Mouse (Mus musculus) kidney, embryonic 14.5 days (tissue): ENCODE measurements around the gene Pias4. TPM values are rescaled to one million over a fixed set of nuclear protein-coding genes. Genes with fewer than 3 reads are reported as not detected.

Experiments used
- ATAC-seq: fragments of 200-750 bp; cut with Nextera tagmentation; 2 replicates; pipeline ENCODE4 v1.8.0; 2017; ENCODE audit warnings: moderate number of reproducible peaks, mild to moderate bottlenecking, moderate TSS enrichment, moderate library complexity; ENCODE audit not compliant: low FRiP score, low TSS enrichment
- H3K27ac ChIP-seq: fragments of 300-500 bp; sonication (generic); 2 replicates; pipeline ENCODE4 v1.5.1; 2014; ENCODE audit warnings: low read depth, mild to moderate bottlenecking, low read length, moderate library complexity, mixed read lengths
- H3K27me3 ChIP-seq: fragments of 300-500 bp; sonication (generic); 2 replicates; pipeline ENCODE4 v1.6.1; 2014; ENCODE audit warnings: mild to moderate bottlenecking, low read length; ENCODE audit not compliant: control insufficient read depth, insufficient read depth
- H3K36me3 ChIP-seq: fragments of 300-500 bp; sonication (generic); 2 replicates; pipeline ENCODE4 v1.6.1; 2014; ENCODE audit warnings: low read length, mixed read lengths; ENCODE audit not compliant: control insufficient read depth, insufficient read depth
- H3K4me1 ChIP-seq: fragments of 300-500 bp; sonication (generic); 2 replicates; pipeline ENCODE4 v1.6.1; 2014; ENCODE audit warnings: low read length, mixed read lengths; ENCODE audit not compliant: control insufficient read depth, insufficient read depth
- H3K4me2 ChIP-seq: fragments of 300-500 bp; sonication (generic); replicated peaks from 2 replicates; pipeline ENCODE4 v1.6.1; 2014; ENCODE audit warnings: low read depth, mild to moderate bottlenecking, low read length
- H3K4me3 ChIP-seq: fragments of 300-500 bp; sonication (generic); 2 replicates; pipeline ENCODE4 v1.5.1; 2014; ENCODE audit warnings: mild to moderate bottlenecking, low read length
- H3K9ac ChIP-seq: fragments of 300-500 bp; sonication (generic); 2 replicates; pipeline ENCODE4 v1.6.1; 2014; ENCODE audit warnings: low read depth, mild to moderate bottlenecking, low read length, moderate library complexity
- H3K9me3 ChIP-seq: fragments of 300-500 bp; sonication (generic); 2 replicates; pipeline ENCODE4 v1.6.1; 2016; ENCODE audit warnings: low read length; ENCODE audit not compliant: control insufficient read depth
- WGBS: fragments of 180-500 bp; shearing (Covaris S2); extraction: QIAGEN DNeasy Blood & Tissue Kit; methylation state at CpG from one replicate; pipeline ENCODE4 v1.1.7; 2014; 5-methylcytosine and 5-hydroxymethylcytosine counted together
- polyA plus RNA-seq: library from polyadenylated mRNA; unstranded; fragments of >200 nt; fragmentation: Nextera tagmentation; extraction: Ambion mirVana; gene quantifications from 2 replicates; pipeline ENCODE4 v1.2.1, GENCODE M21; 2014

Pias4 gene
- polyA plus RNA-seq, 1 experiment from 2014 or later: 48.4 TPM

- Histone ChIP-seq H3K27me3 (peaks cover 8% of the 10 kb centered on the region), H3K9ac (no peak overlapping the region)
- 75% methylated on average over 20 of the region's 20 CpGs for WGBS
Measured at GRCm38 (mm10) chr10:81200605-81201287, 33.0 kb upstream of the Pias4 start.

GRCm38 (mm10) chr10:81200141-81200540 is 32.4 kb upstream of the Pias4 start:
- H3K27me3 ChIP-seq: peaks cover 14% of the 10 kb centered on the region
- no peaks in the 10 kb centered on the region for H3K36me3 ChIP-seq
- no peak overlapping the region for H3K27ac ChIP-seq
- H3K9ac ChIP-seq: no peak overlapping the region
- H3K4me2 ChIP-seq: no peak overlapping the region
- 82% methylated on average over 13 of the region's 13 CpGs for WGBS
- ATAC-seq: no peak
- no peaks in the 10 kb centered on the region for H3K4me1 ChIP-seq
- H3K9me3 ChIP-seq: no peaks in the 10 kb centered on the region
- H3K4me3 ChIP-seq: no peak overlapping the region

More at GRCm38 (mm10) chr10:81200605-81201287, 33.0 kb upstream of the Pias4 start:
- no peak overlapping the region for H3K4me3 ChIP-seq
- H3K4me1 ChIP-seq: no peaks in the 10 kb centered on the region
- no peak for ATAC-seq
- no peak overlapping the region for H3K4me2 ChIP-seq
- no peak overlapping the region for H3K27ac ChIP-seq
- no peaks in the 10 kb centered on the region for H3K9me3 ChIP-seq
- H3K36me3 ChIP-seq: no peaks in the 10 kb centered on the region

GRCm38 (mm10) chr10:81198990-81199389 is 31.3 kb upstream of the Pias4 start:
- Histone ChIP-seq H3K4me1 (peaks cover 3% of the 10 kb centered on the region), H3K36me3 (no peaks in the 10 kb centered on the region), H3K27me3 (peaks cover 24% of the 10 kb centered on the region), H3K4me3 (no peak overlapping the region), H3K27ac (no peak overlapping the region), H3K9me3 (no peaks in the 10 kb centered on the region), H3K4me2 (no peak overlapping the region), H3K9ac (no peak overlapping the region)
- no peak for ATAC-seq
- 85% methylated on average over 6 of the region's 6 CpGs for WGBS

- Histone ChIP-seq H3K4me2 (no peak overlapping the region), H3K9ac (no peak overlapping the region), H3K36me3 (no peaks in the 10 kb centered on the region), H3K27me3 (peaks cover 30% of the 10 kb centered on the region), H3K4me3 (no peak overlapping the region), H3K4me1 (peaks cover 5% of the 10 kb centered on the region), H3K27ac (no peak overlapping the region), H3K9me3 (no peaks in the 10 kb centered on the region)
- 1% methylated on average over 9 of the region's 9 CpGs for WGBS
- ATAC-seq: no peak
Measured at GRCm38 (mm10) chr10:81198230-81198629, 30.5 kb upstream of the Pias4 start.

- WGBS: 59% methylated on average over 6 of the region's 6 CpGs
- H3K9me3 ChIP-seq: no peaks in the 10 kb centered on the region
- ATAC-seq: no peak
- H3K9ac ChIP-seq: no peak overlapping the region
- H3K36me3 ChIP-seq: no peaks in the 10 kb centered on the region
- H3K27ac ChIP-seq: no peak overlapping the region
- H3K4me1 ChIP-seq: peaks cover 8% of the 10 kb centered on the region
- no peak overlapping the region for H3K4me3 ChIP-seq
- H3K4me2 ChIP-seq: no peak overlapping the region
- H3K27me3 ChIP-seq: peaks cover 33% of the 10 kb centered on the region
Measured at GRCm38 (mm10) chr10:81197305-81197704, 29.6 kb upstream of the Pias4 start.

- Histone ChIP-seq H3K27ac (no peak overlapping the region), H3K27me3 (peaks cover 33% of the 10 kb centered on the region), H3K36me3 (no peaks in the 10 kb centered on the region), H3K9ac (no peak overlapping the region), H3K4me1 (peaks cover 12% of the 10 kb centered on the region), H3K4me3 (no peak overlapping the region), H3K9me3 (no peaks in the 10 kb centered on the region), H3K4me2 (no peak overlapping the region)
- WGBS: 58% methylated on average over 11 of the region's 11 CpGs
- no peak for ATAC-seq
Measured at GRCm38 (mm10) chr10:81196470-81197065, 28.8 kb upstream of the Pias4 start.

- no peak overlapping the region for H3K9ac ChIP-seq
- ATAC-seq: no peak
- H3K36me3 ChIP-seq: peaks cover 6% of the 10 kb centered on the region; the same call in 1 of the 2 replicates
- H3K27me3 ChIP-seq: peaks cover 33% of the 10 kb centered on the region
- H3K4me3 ChIP-seq: no peak overlapping the region
- peaks cover 12% of the 10 kb centered on the region for H3K4me1 ChIP-seq
- no peaks in the 10 kb centered on the region for H3K9me3 ChIP-seq
- no peak overlapping the region for H3K4me2 ChIP-seq
- 58% methylated on average over 4 of the region's 4 CpGs for WGBS
- no peak overlapping the region for H3K27ac ChIP-seq
Measured at GRCm38 (mm10) chr10:81195300-81195699, 27.6 kb upstream of the Pias4 start.

DNA sequence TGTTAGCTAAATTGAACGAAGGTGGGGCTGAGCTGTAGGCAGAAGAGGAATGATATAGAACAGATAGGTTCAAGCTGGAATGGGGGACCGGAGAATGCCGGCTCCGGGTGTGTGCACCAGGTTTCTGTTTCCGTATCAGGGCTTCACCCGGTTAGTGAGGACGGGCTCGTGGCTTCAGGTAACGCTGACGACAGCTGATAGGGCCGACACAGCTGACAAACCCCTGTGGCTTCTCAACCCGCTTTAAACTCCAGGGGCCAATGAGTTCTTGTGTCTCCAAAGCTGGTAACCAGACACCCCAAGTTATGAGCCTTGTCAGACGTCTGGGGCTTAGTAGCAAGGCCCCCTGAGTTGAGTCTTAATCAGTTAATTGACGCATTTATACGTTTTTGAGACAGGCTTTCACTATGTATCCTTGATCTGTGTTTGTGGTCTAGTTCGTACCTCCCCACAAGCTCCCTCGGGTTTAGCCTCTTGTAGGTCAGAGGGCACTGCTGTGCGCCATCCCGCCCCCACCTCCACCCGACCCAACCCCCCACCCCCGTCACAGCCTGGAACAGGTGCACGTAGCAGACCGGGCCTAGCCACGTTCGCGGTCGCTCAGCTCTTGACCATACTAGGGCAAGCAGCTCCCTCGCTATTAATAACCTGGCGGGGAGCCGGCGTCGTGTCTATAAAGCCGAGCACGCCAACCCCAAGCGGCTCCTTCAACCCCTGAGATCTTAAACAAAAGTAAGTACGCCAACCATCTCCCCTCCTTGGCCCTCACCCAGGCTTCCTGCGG is 26.5 kb upstream of the Pias4 start:
- Histone ChIP-seq H3K27me3 (peaks cover 33% of the 10 kb centered on the region), H3K9ac (peak overlapping the region; percentile 25; the same call in 1 of the 2 replicates), H3K27ac (no peak overlapping the region), H3K4me1 (peaks cover 12% of the 10 kb centered on the region), H3K9me3 (no peaks in the 10 kb centered on the region), H3K4me2 (no peak overlapping the region), H3K4me3 (peak overlapping the region; percentile 7; the same call in 1 of the 2 replicates), H3K36me3 (peaks cover 12% of the 10 kb centered on the region; the same call in 1 of the 2 replicates)
- WGBS: 12% methylated on average over 37 of the region's 37 CpGs
- ATAC-seq: no peak
